Mouse (Mus musculus) G1E (cell line): ENCODE results near the gene Fbxo6.

ENCODE experiments used
- CTCF ChIP-seq: IDR thresholded peaks from 2 replicates; pipeline ENCODE4 v1.5.1; 2012; ENCODE audit warnings: low read depth, low read length, inconsistent platforms, mixed read lengths
- TAL1 ChIP-seq: conservative IDR thresholded peaks from 2 replicates; pipeline ENCODE4 v1.6.1; 2012; ENCODE audit warnings: low read depth, low read length, inconsistent platforms, mixed read lengths

DNA sequence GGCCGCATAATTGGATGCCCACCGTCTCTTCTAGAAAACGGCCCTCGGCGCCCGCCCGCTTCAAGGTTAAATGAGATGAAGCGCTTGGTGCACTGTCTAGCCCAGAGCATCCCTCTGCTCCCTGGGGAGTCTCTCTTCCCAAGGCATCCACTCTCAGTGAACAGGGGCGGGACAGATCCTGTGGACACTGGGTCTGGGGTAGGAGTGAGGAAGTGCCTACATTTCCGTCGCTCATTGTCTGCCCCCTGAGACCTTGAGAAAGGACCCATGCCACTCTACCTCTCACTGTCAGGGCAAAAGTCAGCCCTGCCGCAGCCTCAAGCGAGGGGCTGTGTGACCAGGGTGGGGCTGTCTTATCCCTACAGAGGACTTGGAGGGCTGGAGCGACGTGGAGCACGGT is 12.5 kb upstream of the Fbxo6 start:
- TF ChIP-seq TAL1: no peak
- no peak for TF ChIP-seq CTCF
